Comparison of ENCODE assay signal across 22 mouse cellular contexts in the genomic region with DNA sequence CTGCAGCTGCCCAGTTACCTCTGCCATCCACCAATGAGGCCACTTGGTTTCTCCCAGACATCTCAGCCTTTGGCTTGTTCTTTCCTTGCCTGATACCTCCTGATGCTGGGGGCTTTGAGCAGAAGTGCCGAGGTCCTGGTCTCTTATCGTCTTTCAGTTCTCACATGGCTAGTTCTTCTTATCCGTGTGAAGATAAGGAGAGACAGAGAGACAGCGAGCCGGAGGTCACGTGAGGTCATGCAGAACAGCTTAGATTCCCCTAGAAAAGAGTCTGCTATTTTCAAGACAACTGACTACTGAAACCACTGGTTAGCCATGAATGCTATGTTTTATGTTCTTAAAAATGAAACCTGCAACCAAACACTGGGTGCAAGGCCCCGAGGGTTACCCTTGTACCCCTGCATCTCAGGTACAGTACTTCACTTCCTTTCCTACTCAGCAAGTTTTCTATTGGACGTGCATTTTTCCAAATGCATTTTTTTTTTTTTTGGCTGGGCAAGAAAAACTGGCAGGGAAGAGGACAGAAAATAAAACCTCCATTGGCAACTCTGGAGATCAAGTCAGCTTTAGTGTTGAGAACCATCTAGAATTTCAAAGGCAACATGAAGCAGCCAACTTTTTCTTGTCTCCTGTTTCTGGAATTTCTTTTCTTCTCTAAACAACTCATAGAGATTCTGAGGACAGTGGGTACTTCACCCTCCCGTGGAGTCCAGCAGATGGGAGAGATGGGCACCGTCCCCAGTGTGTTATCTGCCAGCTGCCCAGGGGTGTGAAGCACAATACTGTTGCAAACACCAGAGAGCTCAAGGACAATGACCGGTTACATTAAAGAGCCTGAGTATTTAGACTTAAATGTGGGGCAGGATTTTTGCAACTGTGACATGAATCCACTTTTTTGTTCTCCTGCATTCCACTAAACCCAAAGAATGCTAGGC. TPM values are rescaled to one million over a fixed set of nuclear protein-coding genes. Genes with fewer than 3 reads are reported as not detected.
DNase-seq lines count a peak whose midpoint lies in the region; ATAC-seq and TF ChIP-seq lines count a peak whose summit lies in the region.
"Had no signal": no experiment of that assay in that cellular context is flagged by ENCODE, and none has a peak within 500 bp of the region (broad histone marks: within the 10 kb centered on the region; RNA-seq: fewer than 3 reads in every experiment).

No protein-coding gene starts in this region.

- no peak for TF ChIP-seq POLR2A in MEL (IDR thresholded peaks at IDR 0.05; ENCODE audit: control insufficient read depth in 1 of 2, insufficient read depth in 1 of 2, low read depth in 1 of 2, low read length in 2 of 2, poor library complexity in 1 of 2)
- TF ChIP-seq POLR2A in cerebellum, adult 2 months (IDR thresholded peaks at IDR 0.05; ENCODE audit: borderline replicate concordance, insufficient read depth, low read length): no peak

- no peak for ATAC-seq in heart, embryonic 11.5 days (replicated peaks; ENCODE audit: insufficient number of reproducible peaks, low FRiP score, low TSS enrichment)
- peak; percentile 27 for ATAC-seq in megakaryocyte progenitor cell, adult 5-6 weeks (replicated peaks; ENCODE audit: poor library complexity)
- no peak for ATAC-seq in liver, embryonic 12.5 days
- ATAC-seq: forebrain, embryonic 15.5 days; intestine, embryonic 15.5 days had no signal

- no peaks in the 10 kb centered on the region for H3K79me2 ChIP-seq in MEL (ENCODE audit: control insufficient read depth, insufficient read depth, low read length, poor library complexity)

- peaks cover 8% of the 10 kb centered on the region; the same call in 1 of the 2 replicates for H3K4me1 ChIP-seq in heart, embryonic 11.5 days (ENCODE audit: control insufficient read depth, insufficient read depth, low read length)
- H3K4me1 ChIP-seq in MEL (ENCODE audit: control insufficient read depth in 1 of 2, insufficient read depth in 2 of 2, low read length in 2 of 2): peaks cover 32 to 33% of the 10 kb centered on the region in 2 experiments
- H3K4me1 ChIP-seq in cerebellum, adult 2 months (ENCODE audit: control insufficient read depth, insufficient read depth, low read length): peaks cover 8% of the 10 kb centered on the region
- peaks cover 16% of the 10 kb centered on the region for H3K4me1 ChIP-seq in liver, embryonic 12.5 days
- H3K4me1 ChIP-seq: forebrain, embryonic 15.5 days; intestine, embryonic 15.5 days; limb, embryonic 12.5 days; neural tube, embryonic 13.5 days had no signal

- no peak overlapping the region for H3K27ac ChIP-seq in heart, embryonic 11.5 days (ENCODE audit: low read depth, low read length)
- H3K27ac ChIP-seq in MEL (ENCODE audit: control insufficient read depth, low read depth, low read length): peak overlapping the region; percentile 66
- H3K27ac ChIP-seq in cerebellum, adult 2 months (ENCODE audit: insufficient read depth, low read length): no peak overlapping the region
- no peak overlapping the region for H3K27ac ChIP-seq in liver, embryonic 12.5 days
- H3K27ac ChIP-seq: forebrain, embryonic 15.5 days; hindbrain, embryonic 14.5 days; intestine, embryonic 15.5 days; limb, embryonic 12.5 days; midbrain, embryonic 10.5 days; neural tube, embryonic 13.5 days had no signal

- H3K4me2 ChIP-seq in heart, embryonic 11.5 days: 0 out of 2 replicates have a peak overlapping the region, but pooled peaks have one; percentile 14
- no peak overlapping the region for H3K4me2 ChIP-seq in liver, embryonic 12.5 days
- H3K4me2 ChIP-seq: forebrain, embryonic 15.5 days; hindbrain, embryonic 14.5 days; intestine, embryonic 15.5 days; limb, embryonic 12.5 days; neural tube, embryonic 13.5 days had no signal

- TF ChIP-seq CTCF in MEL (IDR thresholded peaks at IDR 0.05 in 2 of 3, conservative IDR thresholded peaks at IDR 0.05 in 1 of 3; ENCODE audit: control insufficient read depth in 1 of 3, insufficient read depth in 1 of 3, low read depth in 2 of 3, low read length in 3 of 3, poor library complexity in 1 of 3, severe bottlenecking in 1 of 3): no peak
- TF ChIP-seq CTCF in cerebellum, adult 2 months (IDR thresholded peaks at IDR 0.05; ENCODE audit: borderline replicate concordance, insufficient read depth, low read depth, low read length): no peak

- no peaks in the 10 kb centered on the region for H3K27me3 ChIP-seq in heart, embryonic 11.5 days (ENCODE audit: control insufficient read depth, insufficient read depth, low read length)
- no peaks in the 10 kb centered on the region for H3K27me3 ChIP-seq in MEL (ENCODE audit: control insufficient read depth in 1 of 2, insufficient read depth in 2 of 2, low read length in 2 of 2)
- no peaks in the 10 kb centered on the region for H3K27me3 ChIP-seq in cerebellum, adult 2 months (ENCODE audit: control insufficient read depth, insufficient read depth, low read length)
- H3K27me3 ChIP-seq in liver, embryonic 12.5 days (replicated peaks): no peaks in the 10 kb centered on the region
- H3K27me3 ChIP-seq: forebrain, embryonic 15.5 days; intestine, embryonic 15.5 days; limb, embryonic 12.5 days; neural tube, embryonic 13.5 days had no signal

- no peak for DNase-seq in heart, adult 8-10 months (ENCODE audit: low spot score)
- DNase-seq in MEL (ENCODE audit: low read depth, low spot score): peak; percentile 64
- DNase-seq in cerebellum, adult 2 months: peak; percentile 62 to 65
- DNase-seq in layer of hippocampus, adult 11-12 months (ENCODE audit: low spot score): no peak
- DNase-seq in layer of hippocampus, postnatal 14 days (ENCODE audit: low spot score in 2 of 2): no peak
- DNase-seq: adrenal gland, postnatal 25 days; B cell, adult 2 months; kidney, postnatal 4 days; lung, postnatal 14 days; retina, postnatal 1 day had no signal

- no peaks in the 10 kb centered on the region for H3K36me3 ChIP-seq in heart, embryonic 11.5 days (ENCODE audit: control insufficient read depth, insufficient read depth, low read length)
- peaks cover 0 to 37% of the 10 kb centered on the region in 2 experiments; a peak in 2 of 4 replicates for H3K36me3 ChIP-seq in MEL (ENCODE audit: control insufficient read depth in 1 of 2, insufficient read depth in 2 of 2, low read length in 2 of 2)
- no peaks in the 10 kb centered on the region for H3K36me3 ChIP-seq in liver, embryonic 12.5 days
- H3K36me3 ChIP-seq: forebrain, embryonic 15.5 days; intestine, embryonic 15.5 days; limb, embryonic 12.5 days; midbrain, embryonic 10.5 days; neural tube, embryonic 13.5 days had no signal

- 25% methylated on average over 11 of the region's 11 CpGs for WGBS in heart, embryonic 11.5 days (ENCODE audit: insufficient replicate concordance)
- 55% methylated on average over 11 of the region's 11 CpGs for WGBS in cerebellum, adult 2 months
- 33% methylated on average over 11 of the region's 11 CpGs for WGBS in liver, embryonic 12.5 days (ENCODE audit: insufficient replicate concordance)

- H3K4me3 ChIP-seq in heart, embryonic 11.5 days (ENCODE audit: low read depth, low read length): no peak overlapping the region
- peak overlapping the region; percentile 10 to 56 for H3K4me3 ChIP-seq in MEL (ENCODE audit: control insufficient read depth in 1 of 2, insufficient read depth in 1 of 2, low read depth in 2 of 2, low read length in 2 of 2)
- no peak overlapping the region for H3K4me3 ChIP-seq in cerebellum, adult 2 months (replicated peaks; ENCODE audit: insufficient read depth, low read depth, low read length)
- H3K4me3 ChIP-seq in liver, embryonic 12.5 days: no peak overlapping the region
- H3K4me3 ChIP-seq: forebrain, embryonic 15.5 days; intestine, embryonic 15.5 days; limb, embryonic 12.5 days; midbrain, embryonic 10.5 days; neural tube, embryonic 13.5 days had no signal

- TF ChIP-seq RAD21 in MEL (IDR thresholded peaks at IDR 0.05; ENCODE audit: low read depth, low read length): no peak

- no peak overlapping the region for H3K9ac ChIP-seq in heart, embryonic 11.5 days (ENCODE audit: low read depth, low read length)
- peak overlapping the region; percentile 51 for H3K9ac ChIP-seq in MEL (ENCODE audit: control insufficient read depth, low read depth, low read length, poor library complexity, severe bottlenecking)
- H3K9ac ChIP-seq in liver, embryonic 12.5 days: no peak overlapping the region
- H3K9ac ChIP-seq: forebrain, embryonic 15.5 days; hindbrain, embryonic 14.5 days; intestine, embryonic 15.5 days; limb, embryonic 12.5 days; neural tube, embryonic 13.5 days had no signal

- peak; percentile 73 to 85 for TF ChIP-seq EP300 in MEL (IDR thresholded peaks at IDR 0.05; ENCODE audit: low read depth in 1 of 2, low read length in 2 of 2)

- no peaks in the 10 kb centered on the region for H3K9me3 ChIP-seq in heart, embryonic 11.5 days (replicated peaks; ENCODE audit: control insufficient read depth, low read length)
- H3K9me3 ChIP-seq in MEL (replicated peaks; ENCODE audit: insufficient read depth, low read length): no peaks in the 10 kb centered on the region
- H3K9me3 ChIP-seq in liver, embryonic 12.5 days (replicated peaks): no peaks in the 10 kb centered on the region
- H3K9me3 ChIP-seq: forebrain, embryonic 15.5 days; intestine, embryonic 15.5 days; limb, embryonic 12.5 days; midbrain, embryonic 10.5 days; neural tube, embryonic 13.5 days had no signal

TF ChIP-seq in MEL, 35 proteins besides CTCF, POLR2A, EP300 and RAD21 (continues in another document):
- TF ChIP-seq RCOR1 (IDR thresholded peaks at IDR 0.05; ENCODE audit: low read depth, low read length) (peak; percentile 57; the same call in 1 of the 2 replicates), ZNF384 (IDR thresholded peaks at IDR 0.05; ENCODE audit: low read depth, low read length) (peak; percentile 53), MEF2A (IDR thresholded peaks at IDR 0.05; ENCODE audit: extremely low read depth, insufficient replicate concordance, low read depth, low read length, poor library complexity, severe bottlenecking) (no peak), MAX (IDR thresholded peaks at IDR 0.05; ENCODE audit: low read length) (peak; percentile 86), ZMIZ1 (IDR thresholded peaks at IDR 0.05; ENCODE audit: low read depth, low read length) (peak; percentile 15; the same call in 1 of the 2 replicates), NRF1 (IDR thresholded peaks at IDR 0.05; ENCODE audit: insufficient read depth, low read depth, low read length, poor library complexity, severe bottlenecking) (no peak), MAZ (IDR thresholded peaks at IDR 0.05; ENCODE audit: low read depth, low read length) (peak; percentile 23; the same call in 1 of the 2 replicates)

RNA-seq across cellular contexts. Expression of a gene that starts 23.0 kb away (rescaled TPM):
- 0.50 and 0.65 TPM in 2 replicates for polyA plus RNA-seq in heart, embryonic 11.5 days (2014; fragmentation: Nextera tagmentation; extraction: Ambion mirVana)
- under 1 TPM in 2 of 4 experiments, not detected in 2; 0.20 to 0.44 TPM for total RNA-seq in heart, adult 8-10 months (2022)
- total RNA-seq in MEL (2012; rRNA removed): 1.0 and 1.4 TPM in 2 replicates
- polyA plus RNA-seq in MEL (2012; ENCODE audit: insufficient read depth in 1 of 2, insufficient read length in 2 of 2, low read depth in 1 of 2, low replicate concordance in 2 of 2, missing spikeins in 1 of 2): under 1 TPM in 1 of 2 experiments, not detected in 1; 0.10 TPM
- 0.24 and 0.25 TPM in 2 replicates for polyA plus RNA-seq in cerebellum, adult 2 months (2012; rRNA removed)
- total RNA-seq in megakaryocyte progenitor cell, adult 5-6 weeks (2015): not detected in 2 replicates
- not detected in 2 replicates for total RNA-seq in megakaryocyte progenitor cell, adult 5-6 weeks (2017)
- total RNA-seq in layer of hippocampus, postnatal 14 days (2021): 1 to 10 TPM; 1.8 to 2.6 TPM
- polyA plus RNA-seq in liver, embryonic 12.5 days (2016; fragmentation: Nextera tagmentation; extraction: Ambion mirVana): 0.07 and 0.30 TPM in 2 replicates
- total RNA-seq: granulocyte monocyte progenitor cell, adult 5-6 weeks had no signal
- polyA plus RNA-seq: kidney, embryonic 14.5 days; limb, embryonic 12.5 days; small intestine, adult 2 months had no signal

Comparison
In these comparisons a context has a peak if more than half of its experiments do, and no peak if none do; other contexts are left out.
1. H3K4me3 ChIP-seq: peak in MEL (2 of 2); none in heart, embryonic 11.5 days (single experiment), cerebellum, adult 2 months (single experiment) and liver, embryonic 12.5 days (single experiment).
2. DNase-seq: peak in MEL (single experiment) and cerebellum, adult 2 months (2 of 2); none in heart, adult 8-10 months (single experiment), layer of hippocampus, adult 11-12 months (single experiment) and layer of hippocampus, postnatal 14 days (0 of 2).